Mouse (Mus musculus) cerebellum, adult 2 months (tissue): ENCODE results near the gene Nr1d1.

Source experiments
- CTCF ChIP-seq: fragments of 200-500 bp; IDR thresholded peaks from 2 replicates; pipeline ENCODE4 v1.5.1; 2011; ENCODE audit warnings: low read depth, mild to moderate bottlenecking, control low read depth, low read length, moderate library complexity, borderline replicate concordance; ENCODE audit not compliant: insufficient read depth
- POLR2A ChIP-seq: fragments of 200-500 bp; IDR thresholded peaks from 2 replicates; pipeline ENCODE4 v1.6.1; 2011; ENCODE audit warnings: low read length, control low read depth, borderline replicate concordance; ENCODE audit not compliant: insufficient read depth

DNA sequence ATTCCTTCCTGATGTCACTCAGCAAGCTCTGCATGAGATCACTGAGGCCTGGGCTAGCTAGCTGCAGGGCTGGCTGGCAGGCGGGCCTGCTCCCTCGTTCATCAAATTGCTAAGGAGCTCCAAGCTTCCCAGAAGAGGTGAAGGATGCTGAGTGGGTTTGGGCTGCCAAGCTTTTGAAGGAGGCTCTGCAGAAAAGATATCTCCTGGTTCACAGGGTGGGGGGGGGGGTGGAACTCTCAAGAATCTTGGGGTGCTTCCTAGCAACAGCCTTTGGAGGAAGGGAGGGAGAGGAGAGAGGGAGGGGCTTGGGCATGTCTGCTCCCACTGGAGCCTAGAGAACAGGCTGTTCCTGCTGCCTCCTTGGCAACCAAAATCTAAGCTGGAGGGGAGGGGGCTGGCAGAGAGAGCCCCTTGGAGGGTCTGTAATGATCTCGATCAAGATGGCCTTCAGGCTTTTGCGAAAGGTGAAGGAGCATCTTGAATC lies 36.7 kb downstream of the Nr1d1 start:
- no peak for TF ChIP-seq CTCF
- no peak for TF ChIP-seq POLR2A
